Mouse (Mus musculus) lung, embryonic 14.5 days (tissue): Measurements from ENCODE around the gene Sds. TPM values are rescaled to one million over a fixed set of nuclear protein-coding genes. Genes with fewer than 3 reads are reported as not detected.
A peak's percentile ranks its signal among the peaks of the same experiment; 100 is the strongest.

Experiments
- ATAC-seq: fragments of 200-750 bp; cut with Nextera tagmentation; 2 replicates; pipeline ENCODE4 v1.8.0; 2017; ENCODE audit warnings: mild to moderate bottlenecking, moderate TSS enrichment, moderate library complexity; ENCODE audit not compliant: insufficient read depth
- DNase-seq: peaks from one replicate; pipeline ENCODE4 v3.0.0-alpha.2; 2015
- H3K27ac ChIP-seq: fragments of 300-500 bp; sonication (generic); 2 replicates; pipeline ENCODE4 v1.5.1; 2014; ENCODE audit warnings: low read depth, mild to moderate bottlenecking, moderate library complexity
- H3K27me3 ChIP-seq: fragments of 300-500 bp; sonication (generic); 2 replicates; pipeline ENCODE4 v1.6.1; 2014; ENCODE audit warnings: low read length, control low read depth; ENCODE audit not compliant: insufficient read depth
- H3K36me3 ChIP-seq: fragments of 300-500 bp; sonication (generic); 2 replicates; pipeline ENCODE4 v1.6.1; 2014; ENCODE audit warnings: control low read depth; ENCODE audit not compliant: insufficient read depth
- H3K4me1 ChIP-seq: fragments of 300-500 bp; sonication (generic); 2 replicates; pipeline ENCODE4 v1.6.1; 2014; ENCODE audit warnings: antibody characterized with exemption, control low read depth; ENCODE audit not compliant: insufficient read depth
- H3K4me2 ChIP-seq: fragments of 300-500 bp; sonication (generic); 2 replicates; pipeline ENCODE4 v1.6.1; 2014; ENCODE audit warnings: mild to moderate bottlenecking
- H3K4me3 ChIP-seq: fragments of 300-500 bp; sonication (generic); 2 replicates; pipeline ENCODE4 v1.5.1; 2014; ENCODE audit warnings: low read depth, low read length
- H3K9ac ChIP-seq: fragments of 300-500 bp; sonication (generic); 2 replicates; pipeline ENCODE4 v1.6.1; 2014
- H3K9me3 ChIP-seq: fragments of 300-500 bp; sonication (generic); 2 replicates; pipeline ENCODE4 v1.6.1; 2016; ENCODE audit warnings: low read depth, low read length, control low read depth
- CTCF ChIP-seq: IDR thresholded peaks from 2 replicates; pipeline ENCODE4 v1.5.1; 2016; ENCODE audit warnings: antibody characterized with exemption, low read depth
- WGBS: fragments of 180-500 bp; shearing (Covaris S2); extraction: QIAGEN DNeasy Blood & Tissue Kit; methylation state at CpG from one replicate; pipeline ENCODE4 v1.1.7; 2014; 5-methylcytosine and 5-hydroxymethylcytosine counted together
- polyA plus RNA-seq: library from polyadenylated mRNA; unstranded; fragments of >200 nt; fragmentation: Nextera tagmentation; extraction: Ambion mirVana; gene quantifications from 2 replicates; pipeline ENCODE4 v1.2.1, GENCODE M21; 2014

Sds gene
- polyA plus RNA-seq, 1 experiment from 2014 or later: not detected

- Histone ChIP-seq H3K36me3 (no peaks in the 10 kb centered on the region), H3K9me3 (no peaks in the 10 kb centered on the region), H3K27me3 (no peaks in the 10 kb centered on the region), H3K4me1 (peaks cover 14% of the 10 kb centered on the region), H3K4me3 (peak within 1 kb of the TSS; percentile 51), H3K4me2 (peak within 1 kb of the TSS; percentile 74), H3K9ac (peak within 1 kb of the TSS; percentile 44), H3K27ac (no peak within 1 kb of the TSS)
- DNase-seq (peak; percentile 98), ATAC-seq (peak; percentile 81)
- no peak for TF ChIP-seq CTCF
- 1% methylated on average over 36 of the region's 36 CpGs for WGBS
Observed at GRCm38 (mm10) chr5:120510982-120511642, 34.8 kb downstream of the Sds start, which contains the start of gene Slc8b1. Slc8b1 (plus strand) TSS chr5:120511168.

- peak overlapping the region; percentile 1 for H3K9ac ChIP-seq
- peaks cover 14% of the 10 kb centered on the region for H3K4me1 ChIP-seq
- DNase-seq: peak; percentile 30
Observed at GRCm38 (mm10) chr5:120511643-120512220, 35.4 kb downstream of the Sds start.

DNA sequence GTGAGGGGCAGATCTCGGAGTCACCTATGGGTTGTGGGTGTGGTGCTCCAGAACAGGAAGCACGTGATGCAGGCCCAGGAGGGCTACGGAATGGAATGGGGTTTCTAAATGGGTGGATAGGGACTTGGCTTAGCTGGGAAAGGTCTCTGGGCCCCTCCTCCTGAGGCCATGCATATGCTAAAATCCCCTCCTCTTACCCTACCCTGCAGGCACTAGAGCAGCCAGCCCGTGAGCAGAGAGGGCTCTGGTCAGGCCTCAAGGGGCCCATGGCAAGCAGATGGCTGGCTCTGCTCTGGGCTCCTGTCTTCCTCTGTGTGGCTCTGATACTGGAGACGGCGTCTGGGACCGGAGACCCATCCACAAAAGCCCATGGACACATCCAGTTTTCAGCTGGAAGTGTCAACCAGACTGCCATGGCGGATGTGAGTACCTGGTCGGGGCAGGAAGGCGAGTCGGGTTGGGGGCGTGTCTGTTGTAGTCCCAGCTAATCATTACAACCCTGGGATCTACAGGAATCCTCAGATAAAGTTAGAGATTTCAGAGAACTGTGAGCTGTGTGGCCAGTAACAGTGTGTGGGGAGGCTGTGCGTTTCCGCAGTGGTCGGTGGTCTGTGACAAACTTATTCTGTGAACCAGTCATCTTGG is 36.7 kb downstream of the Sds start:
- H3K4me3 ChIP-seq: no peak overlapping the region
- no peak overlapping the region for H3K9ac ChIP-seq
- peaks cover 14% of the 10 kb centered on the region for H3K4me1 ChIP-seq
- H3K27ac ChIP-seq: no peak overlapping the region
- ATAC-seq (no peak), DNase-seq (no peak)
- H3K36me3 ChIP-seq: no peaks in the 10 kb centered on the region
- no peak overlapping the region for H3K4me2 ChIP-seq
- WGBS: 59% methylated on average over 15 of the region's 15 CpGs
- no peaks in the 10 kb centered on the region for H3K27me3 ChIP-seq
- no peak for TF ChIP-seq CTCF
- H3K9me3 ChIP-seq: no peaks in the 10 kb centered on the region

More at GRCm38 (mm10) chr5:120511643-120512220, 35.4 kb downstream of the Sds start:
- Histone ChIP-seq H3K27ac (no peak overlapping the region), H3K4me3 (peak overlapping the region; percentile 51), H3K36me3 (no peaks in the 10 kb centered on the region), H3K27me3 (no peaks in the 10 kb centered on the region), H3K9me3 (no peaks in the 10 kb centered on the region), H3K4me2 (peak overlapping the region; percentile 74)
- 20% methylated on average over 14 of the region's 14 CpGs for WGBS
- ATAC-seq: 0 out of 2 replicates have a peak, but pooled peaks have one; percentile 0
- TF ChIP-seq CTCF: no peak

DNA sequence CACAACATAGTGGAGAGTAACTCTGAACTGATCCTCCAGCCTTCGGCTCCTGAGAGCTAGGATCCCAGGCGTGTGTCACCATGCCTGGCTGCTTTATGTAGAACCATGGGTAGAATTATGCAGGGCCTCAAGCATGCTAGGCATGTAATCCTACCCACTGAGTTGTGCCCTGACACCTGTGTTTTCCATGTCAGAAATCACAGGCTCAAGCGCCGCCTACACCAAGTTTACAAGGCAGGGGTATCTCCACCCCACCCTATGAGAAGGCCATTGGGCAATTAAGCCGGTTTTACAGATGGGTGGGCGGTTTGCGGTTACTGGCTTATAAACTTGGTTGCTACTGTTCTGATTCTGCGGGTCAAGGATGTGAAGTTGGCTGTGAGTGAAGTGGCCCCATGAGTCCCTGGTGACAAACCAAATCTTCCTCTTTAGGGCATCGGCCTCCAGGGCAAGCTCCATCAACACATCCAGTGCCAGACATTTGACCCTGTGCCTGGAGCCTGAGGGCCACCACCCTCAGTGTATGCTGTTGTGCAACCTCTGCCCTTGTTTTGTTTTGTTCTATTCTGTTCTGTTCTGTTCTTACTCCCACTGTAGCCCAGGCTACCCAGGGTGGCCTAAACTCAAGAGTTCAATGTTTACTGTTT is 37.8 kb downstream of the Sds start:
- no peak for ATAC-seq
- no peak overlapping the region for H3K27ac ChIP-seq
- no peak overlapping the region for H3K4me2 ChIP-seq
- DNase-seq: no peak
- H3K36me3 ChIP-seq: no peaks in the 10 kb centered on the region
- no peaks in the 10 kb centered on the region for H3K27me3 ChIP-seq
- no peak overlapping the region for H3K9ac ChIP-seq
- H3K9me3 ChIP-seq: no peaks in the 10 kb centered on the region
- 88% methylated on average over 9 of the region's 9 CpGs for WGBS
- H3K4me3 ChIP-seq: no peak overlapping the region
- no peak for TF ChIP-seq CTCF
- H3K4me1 ChIP-seq: peaks cover 14% of the 10 kb centered on the region

- no peaks in the 10 kb centered on the region for H3K36me3 ChIP-seq
- no peak for TF ChIP-seq CTCF
- peak; percentile 93 for DNase-seq
- ATAC-seq: peak; percentile 55
- 10% methylated on average over 4 of the region's 4 CpGs for WGBS
- H3K27ac ChIP-seq: no peak overlapping the region
- H3K4me3 ChIP-seq: no peak overlapping the region
- no peak overlapping the region for H3K4me2 ChIP-seq
- H3K9me3 ChIP-seq: no peaks in the 10 kb centered on the region
- no peak overlapping the region for H3K9ac ChIP-seq
- H3K27me3 ChIP-seq: no peaks in the 10 kb centered on the region
- peaks cover 14% of the 10 kb centered on the region for H3K4me1 ChIP-seq
Observed at GRCm38 (mm10) chr5:120514754-120515153, 38.4 kb downstream of the Sds start.

- no peaks in the 10 kb centered on the region for H3K36me3 ChIP-seq
- peaks cover 14% of the 10 kb centered on the region for H3K4me1 ChIP-seq
- ATAC-seq (no peak), DNase-seq (no peak)
- no peak overlapping the region for H3K4me3 ChIP-seq
- no peak overlapping the region for H3K4me2 ChIP-seq
- H3K9me3 ChIP-seq: no peaks in the 10 kb centered on the region
- no peak overlapping the region for H3K9ac ChIP-seq
- no peak; the same call in 1 of the 2 replicates for TF ChIP-seq CTCF
- 70% methylated on average over 7 of the region's 7 CpGs for WGBS
- 0 out of 2 replicates have a peak overlapping the region, but pooled peaks have one; percentile 60 for H3K27ac ChIP-seq
- H3K27me3 ChIP-seq: no peaks in the 10 kb centered on the region
Observed at GRCm38 (mm10) chr5:120515451-120515850, 39.1 kb downstream of the Sds start.
